Mouse (Mus musculus) CD4-positive naive resting alpha-beta T cell, adult 76 days (primary cell): ENCODE data around the gene Dcaf12. TPM values are rescaled to one million over a fixed set of nuclear protein-coding genes. Genes with fewer than 3 reads are reported as not detected.

Source experiments
- total RNA-seq: library from RNA; stranded (reverse); gene quantifications from one replicate; pipeline ENCODE4 v1.2.4, GENCODE M21; 2023

The Dcaf12 gene
- 31.7 TPM for total RNA-seq

DNA sequence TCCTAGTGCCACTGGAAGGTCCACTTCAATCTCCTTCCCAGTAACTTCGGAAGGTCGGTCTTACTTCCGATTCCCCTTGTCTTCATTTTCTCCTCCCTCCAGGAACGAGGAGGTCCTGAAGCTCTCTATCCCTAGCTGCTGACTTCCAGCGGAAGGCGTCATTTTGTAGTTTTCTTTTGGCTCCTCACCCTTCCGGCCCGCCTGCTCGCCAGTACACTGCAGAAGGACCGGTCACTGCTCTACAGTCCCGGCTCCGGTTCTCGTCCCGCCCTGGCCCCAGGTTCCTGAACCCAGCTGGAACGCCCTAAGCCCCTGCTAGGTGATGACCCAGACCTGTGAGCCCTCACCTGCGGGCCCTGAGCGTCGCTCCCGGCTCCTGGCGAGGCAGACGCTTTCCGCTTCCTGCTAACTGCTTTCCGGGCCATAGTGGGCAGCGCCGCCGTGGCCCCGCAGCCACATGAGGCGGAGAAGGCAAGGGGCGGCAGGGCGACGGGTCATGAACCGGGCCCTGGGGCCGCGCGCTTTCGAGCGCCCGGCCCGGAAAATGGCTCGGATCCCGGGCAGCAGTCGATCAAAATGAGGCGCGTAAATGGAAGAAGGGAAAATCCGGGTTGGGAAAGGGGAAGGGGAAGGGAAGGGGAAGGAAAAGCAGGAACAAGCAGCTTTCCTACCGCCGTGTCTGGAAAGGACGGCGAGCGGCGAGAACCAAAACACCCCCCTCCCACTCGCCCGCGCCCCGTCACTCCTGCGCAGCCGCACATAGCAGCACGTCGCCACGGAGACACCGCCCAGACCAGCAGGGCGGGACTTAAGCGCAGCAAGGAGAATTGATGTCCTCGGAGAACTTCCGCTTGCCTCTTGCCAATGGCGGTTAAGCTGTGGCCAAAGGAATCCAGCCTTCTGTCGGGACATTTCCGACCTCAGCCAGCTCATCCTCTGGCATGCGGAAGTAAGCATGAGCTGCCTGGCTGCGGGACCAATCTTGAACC, at the start of gene Dcaf12:
TSS of gene Dcaf12 (minus strand) at position 749 of the 989 bp plus-strand sequence.

DNA sequence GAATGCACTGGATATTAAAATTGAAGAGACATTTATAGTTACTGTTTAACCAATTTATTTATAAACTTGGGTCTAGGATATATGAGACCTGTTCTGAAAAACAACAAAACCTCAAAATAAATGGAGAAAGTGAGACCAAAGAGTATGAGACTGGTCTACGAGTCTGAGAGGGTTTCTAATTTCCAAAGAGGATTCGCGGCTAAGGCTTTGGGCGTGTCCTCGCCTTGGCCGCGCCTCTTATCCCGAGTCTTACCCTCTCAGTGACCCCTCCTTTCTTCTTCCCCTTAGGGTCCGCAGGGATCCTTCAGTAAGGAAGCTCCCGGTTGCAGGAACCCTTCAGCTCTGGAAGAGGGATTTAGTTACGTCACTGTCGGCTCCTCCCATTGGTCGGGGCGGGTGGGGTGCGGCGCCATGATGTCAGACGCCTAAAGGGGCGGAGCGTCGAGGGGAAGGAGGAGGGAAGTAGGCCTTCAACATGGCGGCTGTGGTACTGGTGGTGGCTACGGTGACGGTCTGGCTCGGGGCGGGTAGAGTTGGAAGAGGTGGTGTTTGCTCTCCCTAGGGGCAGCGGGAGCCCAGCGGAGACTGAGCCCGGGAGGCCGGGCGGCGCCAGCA, 34.0 kb upstream of the Dcaf12 start, which contains the start of gene Ubap1:
TSS of gene Ubap1 (plus strand) at position 413 of the 615 bp plus-strand sequence.

DNA sequence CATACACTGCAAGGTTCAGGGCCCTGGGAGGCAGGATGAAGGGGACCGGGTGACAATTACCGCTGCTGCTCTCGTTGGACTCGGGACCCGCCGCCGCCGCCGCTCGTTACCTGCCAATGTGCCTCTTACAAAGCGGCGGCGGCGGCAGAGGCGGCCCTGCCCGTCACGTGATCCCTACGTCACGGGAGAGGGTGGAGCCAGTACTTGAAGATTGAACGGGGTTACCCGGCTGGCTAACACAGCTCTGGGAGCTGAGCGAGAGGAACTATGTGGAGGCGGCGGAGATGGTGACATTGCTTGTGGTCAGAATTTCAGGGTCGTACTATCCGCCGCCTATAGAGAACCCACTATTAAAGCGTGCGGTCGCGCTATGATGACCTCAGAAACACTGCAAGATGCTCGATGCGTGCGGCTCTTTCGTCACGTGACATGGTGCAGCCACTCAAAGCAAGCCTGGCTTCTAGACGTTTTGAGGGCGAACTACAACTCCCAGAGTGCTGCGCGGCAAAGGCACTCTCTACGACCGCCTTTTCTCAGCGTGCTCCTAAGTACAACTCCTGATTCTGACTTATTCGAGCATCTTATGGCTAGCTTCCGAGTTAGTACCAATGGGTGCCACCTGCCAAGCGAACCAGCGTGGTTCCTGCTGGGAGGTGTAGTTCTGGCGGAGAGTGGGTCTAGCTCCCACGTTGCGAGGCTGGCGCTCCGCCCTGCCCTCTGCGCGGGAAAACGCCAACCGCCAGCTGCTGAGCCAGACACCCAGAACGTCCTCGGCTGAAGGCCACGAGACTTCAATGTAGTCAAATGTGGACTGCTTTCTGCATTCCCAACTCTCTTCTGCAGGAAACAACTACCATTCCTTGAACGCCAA, 39.5 kb downstream of the Dcaf12 start, which contains the start of gene Ubap2:
TSS of gene Ubap2 (minus strand) at position 165 of the 871 bp plus-strand sequence.

Other genes starting within 250 kb of the Dcaf12 start
- 36.0 TPM for gene Aqp3, start 216.7 kb downstream of the Dcaf12 start, total RNA-seq
- gene Nol6, start 190.4 kb downstream of the Dcaf12 start, total RNA-seq = 64.9 TPM
- 62.4 TPM for gene Ube2r2, start 179.1 kb downstream of the Dcaf12 start, total RNA-seq
- 69.5 TPM for gene Ubap2, start 39.7 kb downstream of the Dcaf12 start, total RNA-seq
- 46.1 TPM for gene Ubap1, start 34.1 kb upstream of the Dcaf12 start, total RNA-seq
- 1.8 TPM for gene Kif24, start 150.0 kb upstream of the Dcaf12 start, total RNA-seq
- 5.2 TPM for gene Nudt2, start 150.3 kb upstream of the Dcaf12 start, total RNA-seq
- not detected for gene AI464131, start 188.2 kb upstream of the Dcaf12 start, total RNA-seq
- not detected for gene 1110017D15Rik, start 202.4 kb upstream of the Dcaf12 start, total RNA-seq